Mouse (Mus musculus) layer of hippocampus, postnatal 10 days (tissue): ENCODE data around the gene Krt18. TPM values are rescaled to one million over a fixed set of nuclear protein-coding genes. Genes with fewer than 3 reads are reported as not detected.
"Not testable (repeated sequence)": the region's sequence is repeated elsewhere in the genome, so short reads cannot be mapped to it uniquely, and the experiment has no call there.

Experiments
- DNase-seq, 2 experiments: peaks; one replicate each; pipeline ENCODE4 v3.0.0; 2021; ENCODE audit warnings: low spot score in 2 of 2
- long read RNA-seq: library from polyadenylated mRNA; stranded (forward); transcript quantifications from one replicate; pipeline ENCODE4 v2.0.0, GENCODE M21; 2023
- total RNA-seq, 2 experiments: library from RNA; stranded (reverse); gene quantifications; 2 replicates each; pipeline ENCODE4 v1.2.3; 2021

Gene Krt18
- total RNA-seq, result 1 to 10 TPM in 1 of 2 experiments, under 1 TPM in 1; 0.85 to 1.6 TPM
- long read RNA-seq, transcript Krt18-201 (7 exons, 1,437 nt), result major isoform, 5 of 5 reads
- long read RNA-seq, partial matches to known transcripts, result 0 of 5 reads
- long read RNA-seq, other reads (novel, unspliced or antisense), result 0 of 5 reads

DNA sequence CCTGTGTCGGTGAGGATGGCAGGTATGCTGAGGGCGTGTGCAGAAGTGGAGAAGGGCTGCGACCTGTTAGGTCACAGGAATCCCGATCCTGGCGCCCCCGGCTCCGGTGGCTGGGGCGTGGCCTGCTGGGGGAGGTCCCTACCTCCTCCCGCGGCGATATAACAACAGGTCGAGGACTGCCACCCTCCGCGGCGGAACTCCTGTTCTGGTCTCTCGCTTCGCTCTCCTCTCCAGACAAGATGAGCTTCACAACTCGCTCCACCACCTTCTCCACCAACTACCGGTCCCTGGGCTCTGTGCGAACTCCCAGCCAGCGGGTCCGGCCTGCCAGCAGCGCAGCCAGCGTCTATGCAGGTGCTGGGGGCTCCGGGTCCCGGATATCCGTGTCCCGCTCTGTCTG is at the start of gene Krt18:
Krt18 (plus strand) TSS at position 141 of the 400 bp plus-strand sequence.
- no peak for DNase-seq

DNA sequence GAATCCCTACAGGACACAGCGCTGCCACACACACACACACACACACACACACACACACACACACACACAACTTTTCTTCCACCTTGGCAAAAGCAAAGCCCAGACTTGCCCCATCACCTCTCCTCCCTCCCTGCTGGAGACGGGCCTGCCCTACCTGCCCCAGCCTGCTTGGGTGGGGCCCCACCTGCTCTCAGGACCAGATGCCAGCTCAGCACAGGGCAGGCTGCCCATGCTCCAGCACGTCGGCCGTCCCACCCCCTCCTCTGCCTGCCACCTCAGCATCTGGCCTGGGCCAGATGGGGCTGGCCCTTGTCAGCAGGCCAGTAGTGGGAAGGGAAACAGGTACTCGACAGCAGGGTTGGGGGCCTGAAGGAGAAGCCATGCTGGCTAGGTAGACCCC is 47.1 kb upstream of the Krt18 start:
- DNase-seq, result no peak

DNA sequence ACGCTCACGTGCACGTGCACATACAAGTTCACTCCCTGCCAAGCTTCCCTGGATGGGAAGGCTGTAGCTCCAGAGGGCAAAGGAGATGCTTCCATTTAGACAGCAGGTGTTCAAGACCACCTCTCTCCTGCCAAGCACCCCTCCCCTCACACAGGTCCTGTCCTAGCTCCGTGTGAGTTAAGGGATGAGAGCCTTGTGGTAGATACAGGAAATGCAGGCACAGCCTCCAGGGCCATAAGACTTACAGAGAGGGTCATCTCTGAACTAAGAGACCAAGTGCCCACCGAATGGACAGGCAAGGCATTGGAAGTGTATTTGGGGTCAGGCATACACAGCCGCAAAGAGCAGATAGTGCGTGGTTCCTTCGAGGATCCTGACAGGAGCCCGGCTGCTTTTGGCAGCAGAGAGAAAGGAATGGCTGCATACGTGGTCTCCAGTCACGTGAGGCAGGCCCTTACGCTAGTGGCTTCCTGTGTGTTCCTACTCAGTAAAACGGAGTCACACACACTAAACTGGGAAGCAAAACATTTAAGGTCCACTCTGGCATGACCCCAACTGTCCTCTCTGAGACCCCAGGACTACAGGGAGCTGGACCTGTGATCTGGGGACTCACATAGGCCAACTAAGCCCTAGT is 44.5 kb upstream of the Krt18 start:
- no peak for DNase-seq

DNA sequence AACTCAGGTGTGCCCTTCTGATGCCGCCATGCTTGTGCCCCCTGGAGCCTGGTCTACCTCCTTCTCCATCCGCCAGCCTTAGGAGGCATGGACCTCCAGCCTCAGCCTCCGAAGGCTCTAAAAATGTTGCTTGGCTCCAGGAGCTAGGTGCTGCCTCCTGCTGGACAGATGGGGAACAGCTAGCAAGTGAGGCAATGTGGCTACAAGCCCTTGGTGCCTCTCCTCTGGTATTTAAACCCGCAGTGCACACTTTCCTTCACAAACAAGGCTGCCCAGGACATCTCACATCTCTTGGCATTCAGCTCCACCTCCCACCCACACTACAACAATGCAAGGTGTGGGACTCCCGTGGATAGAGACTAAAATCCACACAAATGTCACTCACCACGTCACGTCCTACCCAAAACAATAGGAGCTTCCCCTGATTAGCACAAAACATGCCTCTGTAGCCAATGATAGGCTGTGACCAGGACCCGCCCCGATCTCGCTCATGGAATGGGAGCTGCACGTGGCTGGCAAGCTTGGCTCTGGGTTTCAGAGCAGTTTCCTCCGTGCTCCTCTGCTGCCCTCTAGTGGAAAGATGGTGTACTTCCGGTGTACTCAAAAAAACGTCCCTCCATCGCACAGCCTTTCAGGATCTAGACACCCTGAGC is 43.9 kb upstream of the Krt18 start:
- peak; percentile 96 to 98 for DNase-seq

DNA sequence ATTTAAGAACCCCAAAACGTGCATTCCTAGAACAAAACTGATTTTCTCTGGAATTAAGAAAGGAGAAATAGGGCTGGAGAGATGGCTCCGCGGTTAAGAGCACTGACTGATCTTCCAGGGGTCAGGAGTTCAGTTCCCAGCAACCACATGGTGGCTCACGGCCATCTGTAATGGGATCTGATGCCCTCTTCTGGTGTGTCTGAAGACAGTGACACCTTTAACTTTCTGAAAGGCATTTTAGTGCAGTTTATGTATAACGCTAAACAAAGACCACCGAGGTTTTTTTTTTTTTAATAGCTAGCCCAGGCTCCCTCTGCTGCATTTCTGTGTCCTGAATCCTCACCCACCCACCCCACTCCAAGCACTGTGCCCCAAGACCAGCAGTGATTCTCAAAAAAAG is 43.2 kb upstream of the Krt18 start:
- DNase-seq, result no peak

DNA sequence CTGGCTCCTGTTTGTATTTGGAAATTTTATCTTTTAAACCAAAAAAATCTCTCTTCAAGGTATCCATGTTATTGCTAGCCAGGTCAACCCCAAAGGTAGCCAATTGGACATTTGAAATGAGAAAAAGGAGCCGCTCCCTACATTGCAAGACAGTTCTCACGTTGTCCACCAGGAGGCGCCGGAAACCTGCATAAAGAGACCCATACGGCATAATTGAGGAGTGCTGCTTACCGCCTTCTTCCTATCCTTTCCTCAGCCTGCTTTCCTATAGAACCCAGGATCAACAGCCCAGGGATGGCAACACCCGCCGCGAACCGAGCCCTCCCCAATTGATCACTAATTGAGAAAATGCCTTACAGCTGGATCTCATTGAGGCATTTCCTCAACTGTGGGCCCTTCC is 39.9 kb upstream of the Krt18 start:
- peak; percentile 92 to 93 for DNase-seq

DNA sequence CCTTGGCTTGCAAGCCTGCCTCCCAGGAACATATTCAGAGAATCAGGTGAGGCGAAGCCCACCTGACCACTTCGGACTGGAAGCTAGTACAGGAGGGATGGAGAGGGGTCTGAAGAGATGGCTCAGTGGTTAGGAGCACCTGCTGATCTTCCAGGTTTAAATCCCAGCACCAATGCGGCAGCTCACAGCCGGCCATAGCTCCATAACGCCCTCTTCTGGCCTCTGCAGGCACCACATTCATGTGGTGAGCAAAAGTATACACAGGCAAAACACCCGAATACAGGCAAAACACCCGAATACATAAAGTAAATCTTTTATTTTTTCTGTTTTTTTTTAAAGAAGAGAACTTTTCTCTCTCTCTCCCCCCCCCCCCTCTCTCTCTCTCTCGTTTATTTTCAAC is 39.3 kb upstream of the Krt18 start:
- DNase-seq, result no peak

DNA sequence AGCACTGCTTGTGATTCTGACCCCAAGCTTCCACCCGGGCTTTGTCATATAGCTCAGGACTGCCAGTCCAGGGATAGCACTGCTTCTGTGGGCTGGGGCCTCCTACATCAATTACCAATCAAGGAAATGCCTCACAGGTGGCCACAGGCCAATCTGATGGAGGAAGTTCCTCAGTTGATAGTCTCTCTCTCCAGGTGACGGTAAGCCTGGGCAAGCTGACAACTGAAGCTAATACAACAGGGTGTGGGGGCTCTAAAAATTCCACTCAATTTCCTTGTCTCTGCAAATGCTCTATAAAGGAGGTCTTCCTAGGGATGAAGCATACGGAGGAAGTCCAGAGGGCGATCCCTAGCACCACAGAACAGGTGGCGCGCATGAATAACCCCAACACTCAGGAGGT is 37.0 kb upstream of the Krt18 start:
- no peak for DNase-seq

DNA sequence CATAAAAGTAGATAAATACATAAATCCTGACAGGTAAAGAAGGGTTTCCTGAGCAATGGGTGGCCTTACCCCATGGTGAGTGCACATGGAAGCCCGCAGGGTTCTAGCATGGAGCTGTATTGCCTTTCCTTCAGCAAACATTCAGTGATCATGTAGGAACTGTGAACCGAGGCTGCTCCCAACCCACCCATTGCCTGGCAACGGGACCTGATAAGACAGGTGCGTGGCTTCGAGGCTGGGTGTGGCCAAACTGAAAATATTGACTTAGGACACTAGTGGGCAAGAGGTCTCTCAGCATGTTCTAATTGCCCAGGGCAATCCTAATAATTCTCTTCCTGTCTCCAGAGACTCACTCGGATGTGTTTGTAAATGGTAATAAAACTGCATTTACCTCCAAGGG is 33.6 kb upstream of the Krt18 start:
- DNase-seq, result no peak

DNA sequence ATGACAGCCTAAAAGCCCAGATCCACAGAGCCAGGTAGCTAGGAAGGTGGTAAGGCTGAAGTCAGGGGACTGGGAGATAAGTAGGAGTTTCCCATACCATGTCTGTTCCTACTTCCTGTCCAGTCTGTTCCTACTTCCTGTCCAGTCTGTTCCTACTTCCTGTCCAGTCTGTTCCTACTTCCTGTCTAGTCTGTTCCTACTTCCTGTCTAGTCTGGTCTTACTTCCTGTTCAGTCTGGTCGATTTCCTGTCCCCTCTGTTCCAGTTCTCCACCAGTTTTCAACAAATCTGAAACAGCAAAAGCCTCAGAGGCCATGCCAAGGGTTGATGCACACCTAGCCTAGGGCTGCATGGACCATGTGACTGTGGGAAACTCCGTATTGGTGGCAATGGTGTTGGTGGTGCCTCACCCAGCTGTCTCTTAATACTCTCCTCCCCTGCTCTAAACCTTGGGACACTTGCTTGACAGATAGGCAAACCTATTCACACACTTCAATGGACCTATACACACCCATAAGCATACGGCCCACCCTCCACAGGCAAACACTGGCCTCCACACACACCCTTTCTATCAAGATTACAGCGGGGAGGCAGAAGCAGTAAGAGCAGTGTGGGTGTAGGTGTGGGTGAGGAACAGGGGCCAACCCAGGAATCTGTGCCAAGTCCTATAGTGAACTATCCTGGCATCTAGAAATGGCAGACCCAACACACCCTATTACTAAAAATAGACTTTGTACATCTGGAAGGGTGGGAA is 32.3 kb upstream of the Krt18 start:
- DNase-seq, result no peak

DNA sequence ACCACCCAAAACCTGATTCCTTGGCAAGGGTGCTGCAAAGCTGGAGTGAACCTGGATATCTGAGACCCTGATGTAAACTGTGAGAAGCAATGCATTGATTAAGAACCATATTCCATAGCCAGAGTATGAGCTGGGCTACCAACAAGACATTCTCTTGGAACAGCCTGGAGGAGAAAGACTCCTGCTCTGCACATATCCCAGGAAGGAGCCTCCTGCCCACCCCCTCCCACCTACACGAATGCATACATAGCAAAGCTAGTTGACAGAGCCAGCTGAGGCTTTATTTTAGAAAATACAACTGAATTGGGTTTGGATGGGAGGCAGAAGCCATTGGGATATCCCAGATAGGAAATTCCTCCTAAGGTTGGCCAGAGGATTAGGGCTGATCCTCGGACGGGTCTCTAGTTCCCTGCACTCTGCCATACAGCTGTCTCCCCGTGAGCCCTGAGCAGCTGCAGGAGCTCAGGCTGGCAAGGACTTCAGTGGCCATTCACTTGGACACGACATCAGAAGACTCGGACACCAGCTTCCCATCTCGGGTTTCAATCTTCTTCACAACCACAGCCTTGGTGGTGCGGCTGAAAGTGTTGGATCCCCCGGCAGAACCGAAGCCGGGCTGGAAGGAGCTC is 31.4 kb upstream of the Krt18 start:
- DNase-seq, result not testable (repeated sequence)

DNA sequence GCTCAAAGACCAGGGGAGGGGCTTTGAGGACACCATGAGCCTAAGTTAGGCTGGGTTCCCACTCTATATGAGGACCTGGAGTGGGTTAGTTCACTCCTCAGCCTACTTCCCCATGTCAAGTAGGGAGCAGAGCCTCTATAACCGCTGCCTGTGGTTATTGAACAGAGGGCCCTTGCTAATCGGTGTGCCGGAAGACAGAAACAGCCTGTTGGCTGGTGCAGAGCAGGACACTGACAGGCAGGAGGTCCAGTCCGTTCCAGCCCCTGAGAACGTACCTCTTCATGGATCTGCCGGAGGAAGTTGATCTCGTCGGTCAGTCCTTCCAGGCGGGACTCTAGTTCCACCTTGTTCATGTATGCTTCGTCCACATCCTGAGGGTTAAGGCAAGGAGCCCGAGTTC is 28.8 kb upstream of the Krt18 start:
- no peak for DNase-seq

DNA sequence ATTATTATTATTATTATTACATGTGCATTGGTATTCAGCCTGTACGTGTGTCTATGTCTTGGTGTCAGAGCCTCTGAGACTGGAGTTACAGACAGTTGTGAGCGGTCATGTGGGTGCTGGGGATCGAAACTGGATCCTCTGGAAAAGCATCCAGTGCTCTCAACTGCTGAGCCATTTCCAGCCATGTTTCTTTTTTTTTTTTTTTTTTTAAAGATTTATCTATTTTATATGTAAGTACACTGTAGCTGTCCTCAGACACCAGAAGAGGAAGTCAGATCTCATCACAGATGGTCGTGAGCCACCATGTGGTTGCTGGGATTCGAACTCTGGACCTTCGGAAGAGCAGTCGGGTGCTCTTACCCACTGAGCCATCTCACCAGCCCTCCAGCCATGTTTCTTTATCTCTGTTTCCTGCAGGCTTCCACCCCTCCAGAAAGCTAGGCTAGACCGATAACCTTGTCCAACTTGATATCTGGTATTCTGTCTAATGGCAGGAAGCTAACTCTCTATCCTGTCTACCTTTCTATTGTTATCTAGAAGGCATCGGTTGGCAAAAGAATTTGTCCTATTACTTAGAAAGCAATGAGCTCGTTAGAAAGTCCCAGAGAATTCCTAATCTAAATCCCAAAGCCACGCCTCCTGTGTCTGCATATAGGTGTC is 28.2 kb upstream of the Krt18 start:
- DNase-seq, result no peak

DNA sequence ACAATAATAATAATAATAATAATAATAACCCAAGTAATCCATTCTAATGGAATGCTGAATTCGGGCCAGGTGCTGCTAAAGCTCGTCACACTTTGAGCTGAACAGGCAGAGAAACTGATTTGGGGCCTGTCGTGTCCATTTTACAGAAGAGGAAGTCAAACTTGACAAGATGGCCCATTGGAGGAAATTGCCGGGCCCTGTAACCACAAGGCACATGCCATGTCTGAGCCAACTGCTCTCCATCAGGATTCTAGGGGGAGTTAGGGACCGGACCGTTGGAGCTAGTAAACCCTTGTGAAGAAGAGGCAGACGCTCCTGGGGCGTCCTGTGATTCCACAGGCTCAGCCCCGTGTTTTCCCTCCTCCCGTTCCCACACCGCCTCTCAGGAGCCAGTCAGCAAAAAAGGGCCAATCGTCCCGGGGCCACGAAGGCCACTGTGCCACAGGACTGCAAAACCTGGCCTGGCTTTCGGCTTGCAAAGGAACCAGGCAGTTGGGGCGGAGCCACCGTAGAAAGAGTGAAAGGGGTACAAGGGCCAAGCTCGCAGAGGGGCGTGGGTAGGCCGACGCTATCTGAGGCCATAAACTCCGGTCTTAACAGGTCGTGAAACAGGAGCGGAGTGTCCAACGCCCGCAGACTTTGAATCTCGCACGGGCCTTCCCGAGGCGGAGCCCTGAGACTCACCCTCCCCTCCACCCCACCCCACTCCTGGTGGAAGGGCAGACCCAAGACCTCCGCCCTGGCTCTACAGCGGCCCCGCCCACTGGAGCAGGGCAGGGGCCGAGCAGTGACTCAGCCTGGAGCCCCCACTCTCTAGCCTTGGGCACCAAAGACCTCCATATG is 25.1 kb upstream of the Krt18 start:
- DNase-seq, result no peak

DNA sequence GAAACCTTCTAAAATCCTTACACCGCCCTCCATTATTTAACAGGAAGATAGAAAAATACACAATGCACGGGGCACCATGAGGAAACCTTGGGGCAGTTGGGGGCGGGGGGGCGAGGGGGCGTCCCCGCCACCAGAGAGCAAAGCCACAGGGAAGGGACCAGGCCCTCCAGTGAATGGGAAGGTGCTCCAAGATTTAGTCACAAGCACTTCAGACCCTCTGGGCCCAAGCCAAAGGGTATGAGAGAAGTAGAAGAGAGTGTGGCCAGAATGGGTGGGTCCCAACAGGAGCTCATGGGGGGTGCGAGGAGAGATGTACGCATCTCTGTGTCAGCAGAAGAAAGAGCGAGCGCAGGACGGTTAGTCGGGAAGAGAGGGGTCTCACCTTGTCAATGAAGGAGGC is 24.5 kb upstream of the Krt18 start:
- no peak for DNase-seq

DNA sequence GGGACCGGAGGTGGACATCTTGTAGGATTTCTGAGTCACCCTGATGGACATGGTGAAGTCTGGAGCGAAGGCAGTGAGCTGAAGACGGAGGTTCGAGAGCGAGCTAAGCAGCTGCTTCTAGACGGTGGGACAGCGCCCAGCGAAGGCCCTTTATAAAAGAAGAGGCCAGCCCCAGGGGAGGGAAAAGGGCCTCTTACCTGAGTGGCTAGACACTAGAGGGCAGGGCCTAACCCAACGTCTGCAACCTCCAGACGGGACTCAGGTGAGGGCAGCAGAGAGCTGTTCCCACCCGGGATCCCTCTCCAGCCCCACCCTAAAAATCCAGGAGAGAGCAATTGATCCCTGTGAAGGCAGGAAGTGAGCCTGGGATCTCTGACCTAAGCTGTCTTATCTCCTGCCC is 23.8 kb upstream of the Krt18 start, which contains the start of gene Krt8:
Krt8 (minus strand) TSS at position 294 of the 400 bp plus-strand sequence.
- DNase-seq, result no peak

DNA sequence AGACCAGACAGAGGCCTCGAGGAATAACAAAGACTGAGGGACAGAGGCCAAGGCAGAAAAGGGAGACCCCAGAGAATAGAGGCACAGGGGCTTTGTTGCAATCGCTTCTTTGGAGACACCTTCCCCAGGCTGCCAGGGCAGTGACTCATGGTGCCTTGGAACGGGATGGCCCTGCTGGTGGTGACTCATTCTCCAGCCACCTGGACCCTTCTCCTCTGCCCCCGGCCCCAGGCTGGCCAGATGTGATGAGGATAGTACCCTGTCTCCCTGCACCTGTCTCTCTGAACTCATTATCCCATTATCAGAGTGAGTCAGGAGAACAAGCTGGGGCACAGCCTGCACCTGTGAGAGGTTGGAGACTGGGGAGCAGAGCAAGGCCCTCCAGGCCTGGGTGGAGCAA is 22.7 kb upstream of the Krt18 start:
- DNase-seq, result no peak

DNA sequence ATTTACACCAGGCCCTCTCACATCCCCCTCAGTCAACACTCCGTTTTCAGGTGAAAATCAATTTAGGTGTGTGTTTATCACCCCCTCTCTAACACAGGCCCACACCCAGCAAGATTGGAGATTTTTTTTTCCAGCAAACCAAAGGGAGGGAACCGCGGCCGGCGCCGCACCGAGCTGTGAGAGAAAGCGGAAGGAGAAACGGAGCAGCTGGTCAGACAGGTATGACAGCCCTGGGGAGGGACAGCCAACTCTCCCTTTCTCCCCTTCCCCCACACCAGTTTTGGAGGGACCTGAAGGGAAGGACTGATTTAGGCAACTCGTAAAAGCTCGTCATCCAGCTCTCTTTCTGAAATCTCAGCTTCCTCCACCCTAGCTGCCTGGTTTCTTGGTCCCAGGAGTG is 21.7 kb upstream of the Krt18 start:
- DNase-seq, result no peak

DNA sequence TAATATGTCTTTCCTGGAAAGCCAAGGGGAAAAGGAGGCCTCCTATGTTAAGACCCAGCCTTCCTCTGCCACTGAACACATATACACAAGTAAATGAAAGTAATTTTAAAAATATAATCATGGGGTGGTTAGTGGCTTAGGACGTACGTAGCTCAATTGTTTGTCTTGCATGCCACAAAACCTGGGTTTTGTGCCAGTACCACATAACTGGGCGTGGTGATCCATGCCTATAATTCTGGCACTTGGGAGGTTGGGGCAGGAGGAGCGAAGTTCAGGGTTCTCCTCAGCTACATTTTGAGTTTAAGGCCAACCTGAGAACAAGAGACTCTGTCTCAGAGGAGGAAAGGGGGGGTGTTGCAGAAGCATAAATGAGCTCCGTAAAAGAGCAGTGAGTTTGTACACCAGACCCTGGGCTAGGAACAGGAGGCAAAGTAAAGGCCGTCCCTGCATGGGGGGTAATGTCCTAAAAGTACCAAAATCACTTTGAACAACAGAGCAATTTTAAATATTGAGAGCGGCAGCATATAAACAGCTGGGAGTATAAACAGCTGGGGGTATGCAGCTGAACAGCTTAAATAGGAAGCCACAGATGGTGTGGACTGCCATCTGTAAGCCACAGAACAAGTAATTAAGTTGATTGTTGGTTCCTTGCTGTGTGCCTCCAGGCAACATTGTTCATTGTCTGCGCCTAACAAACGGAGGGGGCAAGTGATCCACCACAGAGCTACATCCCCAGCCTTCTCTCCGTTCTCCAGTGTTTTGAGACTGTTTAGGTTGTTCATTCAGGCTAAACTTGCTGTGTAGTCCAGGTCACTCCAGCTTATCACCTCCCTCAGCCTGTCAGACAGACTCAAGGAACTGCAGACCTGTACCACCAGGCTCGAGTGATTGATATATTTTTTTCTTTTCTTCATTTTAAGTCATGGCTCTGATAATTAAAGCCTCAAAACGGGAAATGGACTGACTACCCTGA is 20.6 kb upstream of the Krt18 start:
- no peak for DNase-seq
